Mouse (Mus musculus) layer of hippocampus, adult 8-10 months (tissue): ENCODE data around the gene Fance. TPM values are rescaled to one million over a fixed set of nuclear protein-coding genes. Genes with fewer than 3 reads are reported as not detected.
"Not testable (repeated sequence)": the region's sequence is repeated elsewhere in the genome, so short reads cannot be mapped to it uniquely, and the experiment has no call there.

Source experiments
- DNase-seq, 2 experiments: peaks; one replicate each; pipeline ENCODE4 v3.0.0; 2022; ENCODE audit warnings: low spot score in 2 of 2
- total RNA-seq, 4 experiments: library from RNA; stranded (reverse); gene quantifications; 2 replicates each; pipeline ENCODE4 v1.2.4; 2022

Gene Fance
- total RNA-seq, 4 experiments from 2014 or later, result 31.8 to 42.1 (median 34.9) TPM

DNA sequence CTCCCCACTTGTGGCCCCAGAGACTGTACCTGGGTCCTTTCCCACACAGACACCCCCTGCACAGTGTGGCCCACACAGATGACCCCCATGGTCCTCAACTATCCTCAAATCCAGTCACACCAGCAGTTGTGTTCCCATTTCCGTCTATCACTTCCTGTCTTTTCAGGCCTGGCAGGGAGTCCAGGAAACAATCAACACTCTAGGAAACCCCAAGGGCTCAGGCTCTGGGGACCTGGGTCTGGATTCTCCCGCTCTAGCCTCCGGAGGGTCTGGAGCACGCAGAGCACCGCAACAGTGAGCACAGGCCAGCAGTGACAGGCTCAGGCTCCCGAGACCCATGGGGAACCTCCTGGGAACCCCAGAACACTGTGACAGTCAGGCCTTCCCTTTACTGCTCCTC, 34.9 kb downstream of the Fance start:
- DNase-seq, result no peak

DNA sequence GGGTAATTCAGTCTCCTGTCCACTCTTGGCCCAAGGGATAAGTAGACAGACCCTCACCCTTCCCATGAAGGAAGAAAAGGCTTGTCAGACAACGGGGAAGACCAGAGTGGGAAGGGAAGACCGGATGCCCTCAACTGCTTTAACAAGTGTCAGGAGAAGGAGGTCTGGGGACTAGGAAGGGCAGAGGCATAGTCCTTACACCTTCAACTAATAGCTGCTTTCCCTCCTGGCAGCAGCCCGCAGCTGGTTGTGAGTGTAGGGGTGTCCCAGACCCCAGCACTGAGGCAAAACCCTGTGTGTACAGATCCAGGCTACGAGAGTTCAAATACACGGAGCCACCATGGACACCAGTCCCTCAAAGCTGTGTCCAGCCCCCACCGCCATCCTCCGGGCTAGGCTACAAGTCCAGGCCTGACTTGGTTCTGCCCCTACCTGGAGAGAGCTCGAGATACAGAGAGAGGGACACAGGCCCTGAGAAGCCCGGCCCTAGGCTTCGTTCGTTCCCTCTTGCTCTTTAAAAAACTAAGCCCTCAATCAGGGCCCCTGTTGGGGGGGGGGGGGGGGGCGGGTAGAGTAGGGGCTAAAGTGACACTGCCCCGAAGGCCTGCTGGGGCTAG, 36.1 kb downstream of the Fance start:
- no peak for DNase-seq

DNA sequence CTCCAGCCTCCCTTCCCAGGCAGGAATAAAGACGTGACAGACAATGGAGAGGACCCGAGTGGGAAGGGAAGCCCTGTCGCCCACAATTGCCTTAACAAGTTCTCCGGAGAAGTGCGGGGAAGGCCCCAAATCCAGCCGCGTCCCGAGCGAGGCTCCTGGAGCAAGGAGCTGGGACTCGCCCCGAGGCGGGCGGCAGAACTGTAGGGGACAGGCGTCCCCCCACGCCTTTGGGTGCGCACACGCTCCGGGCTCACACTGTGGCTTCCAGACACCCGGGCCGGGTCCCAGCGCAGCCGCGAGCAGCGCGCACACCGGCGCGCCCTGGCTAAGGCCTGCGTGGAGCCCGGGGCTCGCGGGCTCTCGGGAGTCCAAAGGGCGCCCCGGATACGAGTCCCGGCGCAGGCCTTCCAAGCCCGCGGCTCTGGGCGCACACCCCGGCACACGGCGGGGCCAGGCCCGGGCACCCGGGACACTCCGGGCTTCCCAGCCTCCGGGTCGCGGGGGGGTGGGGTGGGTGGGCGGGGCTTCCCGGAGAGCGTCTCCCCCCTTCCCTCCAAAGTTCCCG, 36.7 kb downstream of the Fance start:
- DNase-seq, result no peak

DNA sequence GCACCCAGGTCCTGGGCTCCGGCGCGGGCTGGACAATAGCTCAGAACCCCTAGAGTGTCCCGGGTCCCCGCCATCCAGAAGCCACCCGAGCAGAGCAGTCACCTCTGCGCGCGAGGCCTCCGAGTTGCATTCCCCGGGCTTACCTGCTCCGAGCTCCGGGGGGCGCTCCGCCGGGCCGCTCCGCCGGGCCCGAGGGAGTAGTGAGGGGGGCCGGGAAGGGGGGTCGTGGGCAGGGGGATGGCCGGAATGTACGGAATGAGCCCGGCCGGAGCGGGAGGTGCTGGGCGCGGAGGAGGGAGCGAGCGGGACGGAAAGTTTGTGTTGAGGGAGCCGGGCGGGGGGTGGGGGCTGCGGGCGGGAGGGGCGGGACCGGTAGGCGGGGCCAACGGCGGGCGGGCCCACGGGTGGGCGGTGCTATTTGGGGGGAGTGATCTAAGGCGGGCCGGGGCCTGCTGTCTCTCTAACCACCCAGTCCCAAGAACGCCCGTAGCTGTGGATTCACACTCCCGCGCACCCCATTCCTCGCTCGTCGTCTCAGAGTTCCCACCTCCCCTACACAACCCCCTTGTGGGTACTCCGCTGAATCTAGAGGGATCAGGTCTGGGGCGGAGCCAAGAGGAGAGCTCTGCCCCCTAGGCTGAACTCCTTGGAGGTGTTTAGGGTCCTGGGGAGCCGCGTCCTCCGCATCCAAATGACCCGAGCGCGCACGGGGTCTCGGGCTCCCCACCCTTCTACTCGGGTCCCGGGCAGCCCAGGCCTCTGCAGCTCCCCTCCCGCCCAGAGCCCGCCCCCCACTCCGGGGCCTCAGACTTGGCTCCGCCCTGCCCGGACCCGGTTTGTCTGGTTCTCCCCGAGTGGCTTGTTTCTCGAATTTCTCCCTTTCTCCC, 37.4 kb downstream of the Fance start, which contains the start of gene Tead3:
Gene Tead3, minus strand, starts transcription at position 352 of the 887 bp plus-strand sequence.
- no peak for DNase-seq

DNA sequence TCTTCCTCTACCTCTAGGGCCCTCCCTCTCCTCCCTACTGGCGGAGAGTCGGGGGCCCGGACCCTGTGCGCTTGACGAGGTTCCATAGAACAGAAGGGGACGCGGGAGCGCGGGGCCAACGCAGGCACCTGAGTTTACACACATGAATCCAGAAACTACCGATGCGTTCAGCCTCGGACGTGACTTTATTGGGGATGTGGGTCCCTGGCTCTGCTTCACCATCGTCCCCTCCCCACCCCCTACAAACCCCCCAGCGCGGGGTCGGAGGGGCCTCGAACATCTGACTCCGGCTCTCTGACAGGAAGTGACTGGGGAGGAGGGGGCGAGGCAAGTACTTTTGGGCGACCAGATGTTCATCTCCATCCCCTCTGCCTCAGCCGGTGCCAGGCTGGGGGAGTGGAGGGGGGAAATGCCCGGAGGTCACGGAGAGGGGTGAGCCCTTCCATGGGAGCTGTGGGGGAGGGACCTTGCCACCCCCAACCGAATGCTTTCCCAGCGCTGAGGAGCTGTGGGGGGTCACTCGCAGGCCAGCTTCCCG, 38.1 kb downstream of the Fance start:
- DNase-seq, result no peak

DNA sequence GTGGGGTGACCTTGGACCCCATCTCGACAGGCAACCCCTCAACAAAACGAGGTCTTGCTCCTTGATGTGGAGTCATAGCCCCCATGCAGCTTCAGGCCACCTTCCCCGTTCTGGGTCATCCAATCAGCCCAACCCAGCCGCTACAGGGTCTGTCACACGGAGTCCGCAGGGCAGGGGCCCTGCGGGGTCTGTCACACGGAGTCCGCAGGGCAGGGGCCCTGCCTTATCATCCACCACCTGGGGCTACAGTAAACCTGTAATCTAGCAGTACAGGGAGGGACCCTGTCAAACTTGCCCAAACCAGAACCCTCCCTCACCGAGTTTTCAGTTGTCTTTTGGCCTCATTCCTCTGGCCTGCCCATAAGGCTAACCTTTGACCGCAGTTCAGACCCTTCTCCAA, 38.7 kb downstream of the Fance start:
- DNase-seq, result no peak

DNA sequence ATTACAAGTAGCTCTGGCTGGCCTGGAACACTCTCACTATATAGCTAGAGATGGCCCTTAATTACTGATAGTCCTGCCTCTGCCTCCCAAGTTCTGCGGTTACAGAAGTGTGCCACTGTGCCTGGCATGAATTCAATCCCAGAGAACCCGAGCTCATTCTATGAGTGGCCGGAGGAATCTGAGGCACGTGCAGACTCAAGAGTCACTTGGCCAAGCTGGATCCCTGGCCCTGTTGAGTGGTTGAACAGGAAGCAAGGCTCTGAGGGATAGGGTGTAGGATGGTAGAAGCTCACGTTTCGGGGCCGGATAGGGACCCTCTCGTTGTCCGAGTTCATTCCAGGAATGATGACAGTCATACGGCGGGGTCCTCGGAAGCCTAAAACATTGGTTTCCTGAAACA, 42.6 kb downstream of the Fance start:
- DNase-seq, result no peak

DNA sequence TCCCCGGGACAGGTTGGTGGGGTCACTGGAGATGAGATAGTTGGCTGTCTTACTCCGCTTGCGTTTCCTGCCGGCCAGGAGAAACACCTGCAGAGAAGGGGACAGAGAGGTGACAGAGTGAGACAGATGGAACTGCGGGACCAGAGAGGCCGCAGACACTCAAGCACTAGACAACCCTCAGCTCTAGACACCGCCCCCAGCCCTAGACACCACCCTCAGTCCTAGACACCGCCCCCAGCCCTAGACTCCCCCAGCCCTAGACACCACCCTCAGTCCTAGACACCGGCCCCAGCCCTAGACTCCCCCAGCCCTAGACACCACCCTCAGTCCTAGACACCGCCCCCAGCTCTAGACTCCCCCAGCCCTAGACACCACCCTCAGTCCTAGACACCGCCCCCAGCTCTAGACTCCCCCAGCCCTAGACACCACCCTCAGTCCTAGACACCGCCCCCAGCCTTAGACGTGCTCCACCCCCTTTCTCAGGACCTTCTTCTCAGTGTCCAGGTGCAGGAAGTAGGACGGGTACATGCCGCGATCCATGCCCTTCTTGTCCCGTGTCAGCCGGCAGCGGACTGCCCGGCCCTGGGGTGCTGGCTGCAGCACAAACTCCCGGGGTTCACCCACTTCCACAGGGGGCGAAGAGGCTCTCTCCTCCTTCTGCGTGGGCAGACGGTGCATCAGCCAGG, 45.4 kb downstream of the Fance start:
- not testable (repeated sequence) for DNase-seq

DNA sequence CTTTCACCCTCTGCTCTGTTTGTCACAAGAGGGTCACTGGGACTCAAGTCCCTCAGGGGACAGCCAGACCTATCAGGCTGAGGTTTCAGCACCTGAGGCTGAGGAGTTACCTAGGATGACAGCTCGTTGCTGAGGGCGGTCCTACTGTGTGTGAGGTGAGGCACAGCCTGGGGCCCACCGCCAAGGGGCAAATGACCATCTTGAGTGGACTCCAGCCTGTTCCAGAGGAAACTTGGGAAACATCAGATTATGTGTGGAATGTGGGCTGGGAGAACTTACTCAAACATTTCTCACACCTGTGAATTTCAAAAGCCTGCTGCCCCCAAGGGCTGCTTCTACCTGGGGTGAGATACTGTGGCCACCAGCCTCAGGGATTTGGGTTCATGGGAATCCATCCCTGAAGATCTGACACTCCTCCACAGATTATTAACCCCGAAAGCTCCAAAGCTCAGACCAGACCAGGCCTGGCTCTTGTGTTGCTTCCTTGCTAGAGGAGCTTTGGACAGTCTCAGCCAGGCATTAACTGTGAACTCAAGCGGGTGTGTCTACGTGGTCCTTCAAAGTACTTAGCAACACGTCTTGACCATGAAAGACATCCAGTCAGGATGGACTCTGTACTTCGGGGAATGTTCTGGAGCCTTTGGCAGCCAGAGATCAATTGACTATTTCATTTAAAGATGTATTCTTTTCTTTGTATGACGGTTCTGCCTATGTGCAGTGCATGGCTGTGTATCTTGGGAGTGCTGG, 47.4 kb downstream of the Fance start:
- no peak for DNase-seq

DNA sequence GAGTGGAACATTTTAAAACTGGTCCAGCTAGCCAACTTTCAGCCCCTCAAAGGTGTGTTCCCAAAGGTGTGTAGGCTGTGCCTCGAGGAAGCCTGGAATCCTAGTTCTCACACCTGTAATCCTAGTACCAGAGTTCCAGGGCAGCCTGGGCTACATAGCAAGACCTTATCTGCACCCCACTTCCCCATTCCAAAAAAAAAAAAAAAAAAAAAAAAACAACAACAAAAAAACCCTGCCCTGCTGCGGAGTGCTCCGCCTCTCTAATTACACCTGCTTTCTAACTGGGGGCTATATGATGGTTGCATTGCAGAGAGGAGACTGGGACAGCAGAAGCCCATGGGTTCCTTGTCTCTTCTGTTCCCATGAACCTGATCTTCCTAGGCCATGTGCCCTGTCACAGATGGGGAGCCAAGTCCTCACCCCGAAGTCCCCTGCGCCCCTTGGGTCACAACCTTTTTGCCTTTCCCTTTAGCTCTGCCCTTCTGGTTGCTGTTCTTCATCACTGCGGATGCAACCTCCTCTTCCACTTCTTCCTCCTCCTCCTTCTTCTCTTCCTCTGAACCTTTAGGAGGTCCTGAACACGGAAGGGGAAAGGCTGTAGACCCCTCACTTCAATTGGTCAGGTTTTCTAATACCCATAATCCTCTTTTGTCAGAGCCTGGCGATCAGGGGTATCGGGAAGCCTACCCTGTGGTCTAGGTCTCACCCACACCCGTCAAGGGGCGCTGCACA, 48.8 kb downstream of the Fance start:
- DNase-seq, result no peak

DNA sequence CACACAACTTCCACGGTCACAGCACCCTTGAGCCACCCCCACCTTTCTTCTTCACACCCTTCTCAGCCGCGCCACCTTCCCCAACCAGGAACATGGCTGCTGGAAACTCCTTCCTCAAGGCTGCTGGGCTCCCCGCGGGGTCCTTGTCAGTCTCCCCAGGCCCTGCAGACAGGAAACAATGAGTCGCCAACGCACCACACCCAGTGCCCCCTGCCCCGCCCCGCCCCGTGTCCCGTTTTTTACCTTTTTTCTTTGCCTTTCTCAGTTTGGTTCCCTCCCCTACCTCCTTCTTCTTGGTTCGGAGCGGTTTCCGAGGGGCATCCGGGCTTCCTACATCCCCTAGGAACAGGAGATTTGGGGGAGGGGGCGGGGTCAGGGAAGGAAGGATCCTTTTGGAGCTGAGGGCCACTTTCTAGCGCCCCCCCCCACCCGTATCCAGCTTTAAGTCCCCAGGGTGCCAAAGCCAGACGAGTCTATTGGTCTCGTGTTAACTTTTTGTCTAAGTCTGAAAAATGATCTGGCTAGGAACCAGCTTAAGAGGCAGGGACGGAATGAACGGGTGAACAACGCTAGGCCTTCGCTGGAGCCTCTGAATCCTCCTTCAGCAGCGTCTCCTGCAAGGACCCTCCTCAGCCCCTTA, 49.5 kb downstream of the Fance start:
- DNase-seq, result no peak

DNA sequence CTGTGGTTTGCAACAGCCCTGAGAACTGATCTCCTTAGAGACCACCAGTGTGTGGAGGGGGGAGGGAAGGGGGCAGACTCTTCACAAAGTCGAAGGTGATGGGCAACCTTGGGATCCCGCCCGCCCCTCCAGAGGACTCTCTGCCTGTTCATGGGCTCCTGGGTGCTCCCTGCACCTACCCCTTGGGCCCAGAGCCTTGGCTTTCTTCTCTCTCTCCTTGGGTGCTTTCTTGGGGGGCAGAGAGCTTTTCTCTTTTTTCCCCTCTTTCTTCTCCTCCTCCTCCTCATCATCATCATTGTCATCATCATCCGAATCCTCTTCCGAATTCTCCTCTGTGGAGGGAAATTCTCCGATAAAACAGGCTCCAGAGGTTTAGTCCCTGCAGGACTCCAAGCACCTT, 50.2 kb downstream of the Fance start:
- DNase-seq, result no peak

DNA sequence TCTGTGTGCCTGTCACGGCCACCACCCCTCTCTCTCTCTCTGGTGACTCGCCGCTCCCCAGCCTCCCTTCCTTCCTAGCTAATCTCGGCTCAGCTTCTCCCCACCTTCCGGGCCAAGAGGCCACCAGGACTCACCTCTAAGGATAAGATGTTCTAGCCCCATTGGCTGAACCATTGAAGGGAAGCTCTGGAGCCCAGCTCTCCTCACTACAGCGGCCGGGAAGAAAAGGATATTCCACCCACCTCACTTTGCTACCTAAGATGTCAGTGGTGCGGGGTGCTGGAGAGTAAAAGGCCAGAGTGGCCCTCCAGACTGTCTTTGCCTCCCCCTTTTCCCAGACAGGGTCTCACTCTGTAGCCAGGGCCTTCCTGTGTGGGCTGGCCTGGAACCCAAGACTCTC, 51.8 kb downstream of the Fance start, which contains the start of gene Tulp1:
Gene Tulp1, minus strand, starts transcription at position 101 of the 400 bp plus-strand sequence.
- DNase-seq, result no peak

DNA sequence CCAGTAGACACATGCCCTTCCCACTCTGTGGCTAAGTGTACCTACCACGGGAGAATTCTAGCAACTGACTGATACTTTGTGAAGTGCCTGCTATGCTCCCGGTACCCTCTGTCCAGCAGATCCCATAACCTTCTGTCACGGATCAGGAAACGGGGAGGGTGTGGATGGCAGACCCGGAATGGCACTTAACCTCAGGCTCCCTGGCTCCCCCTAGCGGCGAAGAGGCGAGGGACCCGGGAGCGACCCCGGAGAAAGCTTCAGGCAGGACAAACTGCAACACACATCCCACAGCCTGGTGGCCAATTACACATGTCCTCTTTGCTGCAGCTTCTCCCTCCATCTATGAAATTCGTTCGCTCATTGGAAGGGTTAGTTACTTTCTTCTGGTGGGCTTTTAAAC, 55.1 kb downstream of the Fance start:
- peak in 1 of 2 experiments; percentile 59 for DNase-seq

DNA sequence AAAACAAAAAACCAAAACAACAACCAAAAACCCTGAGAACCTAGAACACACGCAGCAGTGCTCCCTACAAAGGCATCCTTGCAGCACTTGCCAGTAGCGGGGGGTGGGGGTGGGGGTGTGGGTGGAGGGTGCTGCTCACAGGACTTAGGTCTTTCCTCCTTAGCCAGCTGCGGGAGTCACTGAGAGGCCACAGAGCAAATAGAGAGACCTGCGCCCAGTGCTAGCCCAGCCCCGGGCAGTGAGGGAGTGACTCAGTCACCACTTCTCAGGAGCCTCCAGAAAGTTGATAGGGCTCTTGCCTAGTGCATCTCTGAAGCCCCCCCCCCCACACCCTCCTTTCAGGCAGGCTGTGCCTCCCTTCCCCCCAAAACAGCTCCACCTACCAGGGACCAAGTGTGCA, 55.7 kb downstream of the Fance start:
- DNase-seq, result no peak

DNA sequence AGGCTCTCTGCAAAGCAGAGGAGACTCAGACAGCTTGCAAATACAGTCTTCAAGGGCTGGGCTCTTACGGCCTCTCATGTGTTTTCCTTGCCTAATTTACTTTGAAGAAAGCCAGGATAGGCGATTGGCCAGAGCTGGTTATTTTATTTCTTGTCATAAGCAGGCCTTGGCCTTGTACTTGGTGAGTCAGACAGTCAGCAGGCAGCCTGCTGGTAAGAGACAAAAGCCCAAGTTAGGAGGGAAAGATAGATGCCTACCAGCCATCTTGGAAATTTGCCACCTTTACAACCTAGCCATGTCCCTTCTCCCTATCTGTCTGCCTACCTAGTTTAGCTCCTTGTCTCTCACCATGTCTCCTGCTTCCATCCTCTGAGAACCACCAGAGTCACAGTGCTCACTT, 58.0 kb downstream of the Fance start:
- no peak for DNase-seq

DNA sequence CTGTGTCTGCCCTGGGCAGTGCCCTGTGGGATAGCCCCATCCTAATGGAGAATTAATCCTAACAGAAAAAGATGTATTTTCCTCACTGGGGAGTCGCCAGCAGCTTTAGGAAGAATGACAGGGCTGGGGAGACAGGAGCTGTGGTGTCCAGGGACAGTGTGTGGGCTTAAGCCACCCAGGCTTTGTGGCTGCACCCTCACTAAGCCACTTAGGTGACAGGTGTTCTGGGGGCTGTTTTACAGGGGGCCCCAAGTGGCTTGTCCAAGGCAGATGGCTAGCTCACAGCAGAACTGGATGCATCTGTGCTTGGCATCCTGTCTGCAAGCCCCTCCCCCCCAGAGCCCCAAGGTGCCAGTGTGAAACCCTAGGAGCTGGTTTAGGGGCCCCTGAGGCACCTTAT, 58.6 kb downstream of the Fance start:
- no peak for DNase-seq

DNA sequence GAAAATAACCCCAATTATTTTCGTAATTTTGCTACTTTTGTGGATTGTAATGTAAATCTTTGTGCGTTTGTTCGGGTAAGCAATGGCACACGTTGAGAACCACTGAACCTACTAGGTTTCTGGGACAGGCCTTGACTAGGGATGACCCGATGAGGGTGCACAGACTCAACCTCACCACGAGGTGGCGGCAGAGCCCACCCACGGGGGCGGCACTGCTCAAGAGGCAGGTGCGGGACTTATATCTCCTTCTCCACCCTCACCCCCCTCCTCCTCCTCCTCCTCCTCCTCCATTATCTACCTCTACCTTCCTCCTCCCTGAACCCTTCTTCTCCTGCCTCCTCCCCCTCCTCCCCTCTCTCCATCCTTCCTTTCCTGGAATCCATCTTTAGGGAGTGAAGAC, 60.5 kb downstream of the Fance start:
- DNase-seq, result no peak

DNA sequence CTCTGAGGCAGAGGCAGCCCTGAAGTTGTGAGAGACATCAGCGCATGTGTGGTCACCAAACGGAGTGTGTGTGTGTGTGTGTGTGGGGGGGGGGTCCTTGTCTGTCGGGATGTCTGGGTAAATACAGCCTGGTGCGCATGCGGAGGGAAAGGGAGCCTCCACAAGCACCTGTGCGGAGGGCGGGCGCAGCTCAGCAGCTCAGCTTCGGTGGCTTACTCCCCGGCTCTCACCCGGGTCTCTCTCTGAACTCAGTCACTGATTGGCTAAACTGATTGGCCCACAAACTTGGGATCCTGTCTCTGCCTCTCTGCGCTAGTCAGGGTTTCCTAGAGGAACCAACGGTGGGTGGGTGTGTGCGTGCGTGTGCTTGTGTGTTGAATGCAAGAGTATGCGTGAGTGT, 61.2 kb downstream of the Fance start:
- no peak for DNase-seq

DNA sequence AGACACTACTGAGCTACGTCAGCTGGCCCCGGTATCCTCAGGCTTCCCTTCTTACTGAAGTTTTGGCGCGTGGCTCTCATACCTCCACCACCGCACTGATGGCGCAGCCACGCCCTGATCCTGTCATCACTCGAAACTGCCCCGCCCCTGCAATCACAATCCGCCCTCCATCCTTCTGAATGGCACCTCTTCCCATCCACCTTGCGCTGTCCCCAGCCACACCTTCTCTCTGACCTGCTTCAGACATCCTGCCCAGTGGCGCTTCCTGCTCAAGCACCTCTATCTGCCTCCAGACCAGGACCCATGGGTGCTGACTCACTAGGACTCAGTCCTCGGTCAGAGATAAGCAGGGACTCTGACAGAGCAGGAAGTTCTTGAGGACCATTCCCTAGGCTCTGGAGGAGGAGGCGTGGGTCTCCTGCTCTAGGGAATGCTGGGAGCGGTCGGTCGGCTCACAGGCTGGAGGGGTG, 62.3 kb downstream of the Fance start:
- no peak for DNase-seq
